Mouse (Mus musculus) left cerebral cortex, adult 2 months (tissue): Measurements from ENCODE around the gene Dnal1. TPM values are rescaled to one million over a fixed set of nuclear protein-coding genes. Genes with fewer than 3 reads are reported as not detected.

Source experiments
- DNase-seq, 2 experiments: peaks; one replicate each; pipeline ENCODE4 v3.0.0; 2021 to 2022; ENCODE audit warnings: low spot score in 2 of 2, mixed read lengths in 1 of 2; ENCODE audit errors: extremely low spot score in 1 of 2
- H3K27ac ChIP-seq: fragments of 200-600 bp; 2 replicates; pipeline ENCODE4 v1.8.1; 2022
- H3K4me3 ChIP-seq: fragments of 200-600 bp; 2 replicates; pipeline ENCODE4 v1.8.1; 2022
- CTCF ChIP-seq: fragments of 200-600 bp; IDR thresholded peaks from 2 replicates; pipeline ENCODE4 v1.8.1; 2022; ENCODE audit warnings: antibody characterized with exemption, mild to moderate bottlenecking, moderate library complexity
- intact Hi-C: fragments of 180-260 bp; cut with DNase I; formaldehyde crosslinking; loops from one replicate; pipeline ENCODE4 v1.15.1; 2025
- total RNA-seq, 2 experiments: library from RNA; stranded (reverse); gene quantifications; 2 replicates each; pipeline ENCODE4 v1.2.3; 2021

Dnal1 gene
- total RNA-seq, 2 experiments from 2014 or later: 94.4 to 103 TPM

DNA sequence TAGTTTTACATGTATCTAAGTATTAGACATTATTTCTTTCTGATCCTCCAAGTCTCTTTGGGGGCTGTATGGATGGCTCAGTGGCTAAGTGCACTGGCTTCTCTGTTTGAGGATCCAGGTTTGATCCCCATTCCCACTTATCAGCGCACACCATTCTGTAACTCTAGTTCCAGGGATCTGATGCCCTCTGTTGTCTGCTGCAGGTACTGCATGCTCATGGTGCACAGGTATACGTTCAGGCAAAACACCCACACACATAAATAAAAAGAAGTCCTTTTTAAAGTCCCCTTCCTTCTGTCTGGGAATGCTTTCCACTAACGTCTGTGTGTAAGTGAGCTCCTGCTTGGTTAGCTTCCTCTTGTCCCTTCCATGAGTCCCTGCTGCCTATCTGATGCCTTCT is 18.1 kb downstream of the Dnal1 start:
- intact Hi-C loops: no loop called here

DNA sequence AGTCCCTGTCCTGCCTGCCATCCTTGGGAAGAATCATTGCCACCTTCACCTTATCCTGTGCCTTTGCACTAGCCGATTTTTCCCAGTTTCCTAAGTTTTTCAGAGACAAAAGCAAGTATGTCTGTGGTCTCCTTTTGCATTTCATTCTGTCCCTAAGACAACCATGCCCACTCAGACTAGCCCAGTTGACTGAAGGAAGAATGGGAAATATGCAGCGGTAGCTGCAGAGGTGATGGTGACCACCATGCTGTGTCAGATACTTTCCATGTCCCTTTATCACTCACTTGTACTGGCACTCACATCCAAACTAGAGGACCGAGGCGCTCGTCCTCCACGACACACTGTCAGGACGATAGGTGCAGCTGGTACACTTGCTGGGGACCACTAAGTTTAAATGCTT is 23.0 kb downstream of the Dnal1 start:
- no peak for DNase-seq
- intact Hi-C loops: no loop called here
- no peak for TF ChIP-seq CTCF
- no peak overlapping the region for H3K4me3 ChIP-seq
- no peak overlapping the region for H3K27ac ChIP-seq

More for the DNA sequence above, 18.1 kb downstream of the Dnal1 start:
- no peak overlapping the region for H3K27ac ChIP-seq
- H3K4me3 ChIP-seq: no peak overlapping the region
- no peak for DNase-seq
- TF ChIP-seq CTCF: peak; percentile 57

DNA sequence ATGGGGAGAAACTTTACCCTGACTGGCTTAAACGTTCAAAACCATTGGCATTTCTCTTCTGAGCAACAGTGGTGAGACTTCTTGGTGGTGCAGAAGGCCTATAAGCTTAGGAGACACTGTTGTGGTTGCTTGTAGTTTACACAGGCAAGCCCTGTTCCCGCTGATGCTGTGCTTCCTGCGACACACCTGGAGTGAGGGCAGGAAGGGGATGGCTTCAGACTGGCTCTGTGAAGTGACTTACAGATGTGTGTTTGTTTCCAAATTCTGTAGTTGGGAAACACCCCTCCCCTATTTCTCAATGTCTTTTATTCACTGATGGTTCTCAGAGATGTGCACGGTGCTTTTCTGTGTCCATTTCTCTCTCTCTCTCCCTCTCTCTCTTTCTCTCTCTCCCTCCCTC is 26.0 kb downstream of the Dnal1 start:
- H3K4me3 ChIP-seq: no peak overlapping the region
- intact Hi-C loops: no loop called here
- DNase-seq: no peak
- TF ChIP-seq CTCF: no peak
- H3K27ac ChIP-seq: no peak overlapping the region

DNA sequence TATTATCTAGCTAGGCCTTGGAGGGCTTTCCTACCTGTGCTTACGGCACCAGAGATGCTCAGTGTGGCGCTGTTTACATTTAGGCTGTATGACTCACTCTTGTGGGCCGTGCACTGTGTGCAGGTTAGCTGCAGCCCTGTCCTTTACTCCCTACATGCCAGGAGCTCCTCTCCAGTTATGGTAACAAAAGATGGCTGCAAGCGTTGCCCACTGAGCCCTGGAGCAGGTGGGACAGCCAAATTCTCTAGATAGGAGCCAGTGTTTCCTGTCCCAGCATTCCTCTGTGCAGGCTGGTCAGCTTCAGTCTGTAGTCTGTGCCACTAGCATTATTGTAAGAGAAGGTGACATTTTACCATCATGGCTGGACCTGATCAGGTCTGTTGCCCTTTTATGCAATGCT is 27.1 kb downstream of the Dnal1 start:
- intact Hi-C loops: no loop called here
- TF ChIP-seq CTCF: no peak
- no peak for DNase-seq
- H3K27ac ChIP-seq: no peak overlapping the region
- H3K4me3 ChIP-seq: no peak overlapping the region

DNA sequence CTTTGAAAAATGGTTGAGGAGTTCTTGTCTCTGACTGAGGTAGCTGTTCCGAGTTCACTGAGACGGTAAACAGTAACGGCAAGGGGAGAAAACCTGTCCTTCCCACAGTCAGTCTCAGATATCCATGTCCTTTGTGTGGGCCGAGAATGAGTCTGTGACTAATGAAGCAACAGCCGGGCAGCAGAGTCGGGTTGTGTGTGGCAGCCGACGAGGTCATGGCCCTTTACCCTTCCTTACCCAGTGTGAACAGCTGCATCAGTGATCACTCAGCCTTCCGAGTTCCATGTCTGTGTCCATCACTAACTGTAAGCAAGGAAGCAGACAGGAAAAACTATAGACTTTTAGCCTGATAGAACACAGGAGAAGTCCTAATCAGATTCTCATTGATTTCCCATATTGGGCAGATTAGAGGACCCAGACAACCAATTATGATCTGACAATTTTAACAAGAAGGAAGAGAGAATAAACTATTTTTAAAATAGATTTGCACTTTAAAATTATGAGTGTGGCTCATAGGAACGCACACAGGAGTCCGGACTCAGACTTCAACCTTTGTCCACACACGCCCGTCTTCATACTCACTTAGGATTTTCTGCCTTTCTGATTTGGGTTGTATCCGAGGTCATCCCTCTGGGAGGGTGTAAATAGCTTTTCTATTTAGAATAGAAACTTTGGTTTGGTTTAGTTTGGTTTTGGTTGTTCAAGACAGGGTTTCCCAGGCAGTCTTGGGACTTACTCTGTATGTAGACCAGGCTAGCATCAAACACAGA is 28.3 kb downstream of the Dnal1 start:
- intact Hi-C loops: no loop called here
- Histone ChIP-seq H3K4me3 (no peak overlapping the region), H3K27ac (no peak overlapping the region)
- no peak for DNase-seq
- no peak for TF ChIP-seq CTCF

DNA sequence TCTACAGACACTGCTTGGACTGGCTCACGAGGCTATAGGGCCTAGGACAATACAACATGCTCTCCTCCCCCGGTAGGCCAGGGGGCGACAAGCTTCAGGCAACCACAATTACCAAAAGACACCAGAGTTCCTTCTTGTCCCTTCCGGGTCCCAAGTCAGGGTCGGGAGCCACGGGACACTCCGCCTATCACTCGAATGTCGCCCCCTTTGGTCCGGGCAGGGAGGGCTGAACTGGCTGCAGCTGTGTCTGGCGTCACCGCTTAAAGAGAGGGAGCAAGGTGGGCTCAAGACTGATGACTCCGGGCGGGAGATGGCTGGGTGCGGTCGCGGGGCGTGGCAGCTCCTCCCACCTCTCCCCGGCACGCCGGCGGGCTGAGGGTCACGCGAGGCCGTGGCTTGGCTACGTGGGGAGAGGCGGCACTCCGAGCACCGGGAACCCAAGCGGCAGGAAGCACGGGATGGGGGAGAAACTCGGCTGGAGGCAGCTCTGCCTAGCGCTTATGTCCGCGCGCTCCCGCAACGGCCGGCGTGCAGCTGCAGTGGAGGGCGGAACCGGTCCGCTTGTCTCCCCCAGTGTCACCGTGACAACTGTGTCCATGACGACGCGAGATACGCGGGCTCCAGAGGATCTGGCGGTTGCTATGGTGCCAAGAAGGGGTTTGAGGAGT is 33.9 kb downstream of the Dnal1 start, which contains the start of gene Pnma1:
TSS of gene Pnma1 (minus strand) at position 536 of the 668 bp plus-strand sequence.
- Histone ChIP-seq H3K4me3 (peak within 1 kb of the TSS; percentile 73), H3K27ac (peak within 1 kb of the TSS; percentile 63)
- peak; percentile 50 for TF ChIP-seq CTCF
- intact Hi-C loops: no loop called here
- DNase-seq: peak; percentile 79 to 83

DNA sequence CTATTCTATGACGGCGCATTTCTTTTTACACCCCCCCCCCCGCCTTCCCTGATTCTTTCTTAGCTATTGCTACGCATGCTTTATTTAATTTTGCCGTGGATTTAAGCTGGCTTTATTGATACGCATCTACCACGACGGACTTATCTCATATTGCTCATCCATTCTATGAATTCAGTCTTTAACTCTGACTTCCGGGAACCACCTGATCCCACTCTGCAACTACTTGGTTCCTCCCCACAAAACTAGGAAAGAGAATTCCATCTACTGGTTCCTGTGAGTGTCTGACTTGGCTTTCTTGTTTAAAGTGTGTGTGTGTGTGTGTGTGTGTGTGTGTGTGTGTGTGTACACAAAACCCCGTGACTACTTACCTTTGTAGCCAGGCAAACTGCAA is 34.5 kb downstream of the Dnal1 start:
- intact Hi-C loops: no loop called here
- TF ChIP-seq CTCF: no peak
- Histone ChIP-seq H3K27ac (peak overlapping the region; percentile 63), H3K4me3 (peak overlapping the region; percentile 73)
- no peak for DNase-seq

DNA sequence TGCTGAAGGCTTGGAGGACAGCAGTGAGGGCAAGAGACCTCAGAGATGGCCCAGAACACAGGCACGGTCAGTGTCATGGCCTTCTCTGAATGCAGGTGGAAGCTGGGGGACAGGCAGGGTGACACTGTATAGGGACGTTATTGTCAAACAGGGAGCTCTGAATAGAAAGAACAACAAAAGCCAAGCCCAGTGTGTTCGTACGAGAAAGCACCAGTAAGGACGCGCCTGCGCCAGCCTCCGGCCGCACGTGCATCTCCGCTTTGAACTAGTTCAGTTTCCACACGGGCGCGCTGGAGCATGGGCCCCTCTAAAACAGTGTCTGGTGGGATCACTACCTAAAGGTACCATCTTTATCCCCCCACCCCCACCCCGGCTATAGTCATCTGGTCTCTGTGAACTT is 35.8 kb downstream of the Dnal1 start:
- Histone ChIP-seq H3K4me3 (no peak overlapping the region), H3K27ac (peak overlapping the region; percentile 32; the same call in 1 of the 2 replicates)
- no peak for TF ChIP-seq CTCF
- DNase-seq: no peak
- intact Hi-C loops: no loop called here

DNA sequence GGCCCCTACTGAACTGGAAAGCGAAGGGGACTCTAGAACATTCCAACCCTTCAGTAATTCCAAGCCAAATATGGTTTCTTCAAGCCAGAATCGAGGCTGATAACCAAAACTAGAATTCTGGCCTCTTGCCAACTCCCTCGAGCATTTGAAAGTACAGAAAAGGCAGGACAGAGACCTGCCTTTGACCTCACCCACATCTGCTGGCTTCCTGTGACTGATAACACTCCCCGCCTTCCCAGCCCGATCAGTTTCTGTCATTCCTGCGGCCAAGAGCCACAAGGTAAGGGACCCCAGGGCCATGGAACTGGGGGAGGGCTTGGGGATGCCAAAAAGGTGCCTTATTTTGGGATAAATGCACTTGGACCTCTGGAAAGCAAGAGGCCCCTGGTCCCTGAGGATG is 36.8 kb downstream of the Dnal1 start:
- Histone ChIP-seq H3K27ac (no peak overlapping the region), H3K4me3 (no peak overlapping the region)
- TF ChIP-seq CTCF: no peak
- intact Hi-C loops: no loop called here
- DNase-seq: no peak

DNA sequence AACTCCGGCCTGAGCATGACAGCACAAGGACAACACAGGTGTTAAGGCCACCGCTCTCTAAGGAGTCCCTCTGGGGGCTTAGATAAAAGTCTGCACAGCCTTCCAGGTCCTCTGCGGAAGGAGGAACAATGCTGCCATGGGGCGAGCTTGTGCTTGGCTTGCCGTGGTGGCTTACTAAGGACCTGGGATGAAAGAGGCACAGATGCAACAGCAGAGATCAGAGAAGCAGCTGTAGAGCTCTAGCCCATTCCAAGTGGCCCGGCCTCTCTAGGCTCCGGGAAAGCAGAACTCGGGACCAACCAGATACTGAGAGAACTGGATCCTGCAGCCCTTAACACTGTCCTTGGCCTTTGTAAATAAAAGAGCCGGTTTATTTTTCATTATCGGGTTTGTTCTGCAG is 37.7 kb downstream of the Dnal1 start:
- intact Hi-C loops: no loop called here
- Histone ChIP-seq H3K27ac (no peak overlapping the region), H3K4me3 (no peak overlapping the region)
- no peak for DNase-seq
- no peak for TF ChIP-seq CTCF

DNA sequence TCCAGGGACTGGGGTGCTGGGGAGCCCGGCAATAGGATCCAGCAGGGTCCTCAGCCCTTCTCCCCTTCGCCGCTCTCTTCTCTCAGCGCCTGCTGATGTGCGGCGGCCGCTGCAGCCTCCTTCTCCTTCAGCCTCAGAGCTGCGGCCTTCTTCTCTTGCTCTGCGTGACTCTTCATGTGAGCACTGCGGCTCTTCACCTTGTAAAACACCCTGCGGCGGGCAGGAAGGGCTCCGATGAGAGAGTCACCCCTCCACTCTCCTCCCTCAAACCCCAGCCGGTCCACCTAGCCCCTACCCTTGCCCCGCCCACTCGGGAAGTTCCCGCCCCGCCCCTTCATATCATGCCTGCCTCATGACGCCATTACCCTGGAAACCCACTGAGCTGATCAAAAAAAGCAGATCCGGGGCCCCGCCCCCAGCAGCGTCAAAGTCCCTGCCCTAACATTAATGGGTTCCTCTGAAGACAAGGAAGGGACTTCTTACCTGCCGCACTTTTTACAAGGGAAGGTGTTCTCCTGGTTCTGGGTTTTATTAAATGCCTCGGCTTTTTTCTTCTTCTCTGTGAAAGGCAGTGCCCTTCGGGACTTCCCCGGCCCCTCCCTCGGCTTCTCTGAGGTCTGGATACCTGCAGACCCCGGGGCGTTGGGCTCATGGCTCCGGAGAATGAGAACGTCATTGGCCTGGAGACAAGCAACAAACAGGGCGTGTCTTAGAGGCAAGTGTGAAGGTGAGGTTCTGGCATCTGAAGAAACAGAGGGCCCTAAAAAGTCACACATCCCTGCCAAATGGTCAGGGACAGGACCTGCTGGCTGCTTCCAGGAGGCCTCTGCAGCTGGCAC is 38.4 kb downstream of the Dnal1 start:
- H3K27ac ChIP-seq: no peak overlapping the region
- H3K4me3 ChIP-seq: no peak overlapping the region
- DNase-seq: no peak
- TF ChIP-seq CTCF: no peak
- intact Hi-C loops: no loop called here

DNA sequence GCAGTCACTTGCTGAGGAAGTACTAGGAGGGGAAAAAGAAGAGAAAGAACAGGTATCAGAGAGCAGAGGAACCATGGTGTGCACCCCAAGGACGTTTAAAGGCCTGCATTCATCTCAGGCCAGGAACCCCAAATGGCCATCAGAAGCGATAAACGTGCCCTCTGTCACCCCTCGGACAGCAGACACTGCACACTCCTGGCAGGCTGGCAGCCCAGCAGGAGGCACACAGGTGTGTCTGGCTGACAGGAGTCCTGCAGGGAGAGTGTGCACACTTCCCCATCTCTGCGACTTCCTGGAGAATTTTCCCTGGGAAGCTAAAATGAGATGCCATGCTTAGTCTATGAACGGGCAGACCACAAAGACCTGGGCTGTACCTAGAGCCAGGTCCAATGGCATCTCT is 39.2 kb downstream of the Dnal1 start:
- no peak for DNase-seq
- intact Hi-C loops: no loop called here
- no peak overlapping the region for H3K27ac ChIP-seq
- H3K4me3 ChIP-seq: no peak overlapping the region
- TF ChIP-seq CTCF: no peak
